Mouse (Mus musculus) neural tube, embryonic 15.5 days (tissue): ENCODE measurements around the gene Lactbl1. TPM values are rescaled to one million over a fixed set of nuclear protein-coding genes. Genes with fewer than 3 reads are reported as not detected.

Source experiments
- ATAC-seq: fragments of 200-750 bp; cut with Nextera tagmentation; 2 replicates; pipeline ENCODE4 v1.8.0; 2017; ENCODE audit warnings: mild to moderate bottlenecking, moderate TSS enrichment, moderate library complexity; ENCODE audit not compliant: low FRiP score
- H3K27ac ChIP-seq: fragments of 300-500 bp; sonication (generic); replicated peaks from 2 replicates; pipeline ENCODE4 v1.5.1; 2015; ENCODE audit warnings: mild to moderate bottlenecking, inconsistent platforms
- H3K27me3 ChIP-seq: fragments of 300-500 bp; sonication (generic); replicated peaks from 2 replicates; pipeline ENCODE4 v1.6.1; 2015; ENCODE audit warnings: inconsistent platforms
- H3K36me3 ChIP-seq: fragments of 300-500 bp; sonication (generic); 2 replicates; pipeline ENCODE4 v1.6.1; 2015; ENCODE audit warnings: inconsistent platforms
- H3K4me1 ChIP-seq: fragments of 300-500 bp; sonication (generic); 2 replicates; pipeline ENCODE4 v1.6.1; 2015; ENCODE audit warnings: inconsistent platforms
- H3K4me2 ChIP-seq: fragments of 300-500 bp; sonication (generic); 2 replicates; pipeline ENCODE4 v1.6.1; 2015; ENCODE audit warnings: inconsistent platforms, mild to moderate bottlenecking, moderate library complexity
- H3K4me3 ChIP-seq: fragments of 300-500 bp; sonication (generic); replicated peaks from 2 replicates; pipeline ENCODE4 v1.5.1; 2015; ENCODE audit warnings: mild to moderate bottlenecking, inconsistent platforms
- H3K9ac ChIP-seq: fragments of 300-500 bp; sonication (generic); replicated peaks from 2 replicates; pipeline ENCODE4 v1.6.1; 2015; ENCODE audit warnings: mild to moderate bottlenecking, inconsistent platforms
- H3K9me3 ChIP-seq: fragments of 300-500 bp; sonication (generic); replicated peaks from 2 replicates; pipeline ENCODE4 v1.6.1; 2016; ENCODE audit warnings: inconsistent platforms
- WGBS: fragments of 180-500 bp; shearing (Covaris S2); methylation state at CpG from one replicate; pipeline ENCODE4 v1.1.7; 2015; ENCODE audit warnings: mixed read lengths; 5-methylcytosine and 5-hydroxymethylcytosine counted together
- polyA plus RNA-seq: library from polyadenylated mRNA; unstranded; fragments of >200 nt; fragmentation: Nextera tagmentation; extraction: Ambion mirVana; gene quantifications from 2 replicates; pipeline ENCODE4 v1.2.1, GENCODE M21; 2015

The Lactbl1 gene
- polyA plus RNA-seq, 1 experiment from 2014 or later = 0.05 TPM

- peaks cover 23% of the 10 kb centered on the region for H3K4me1 ChIP-seq
- WGBS = 2% methylated on average over 74 of the region's 76 CpGs
- no peaks in the 10 kb centered on the region for H3K36me3 ChIP-seq
- peak overlapping the region; percentile 64 for H3K9ac ChIP-seq
- peak; percentile 89 for ATAC-seq
- H3K27me3 ChIP-seq = peaks cover 9% of the 10 kb centered on the region
- peak overlapping the region; percentile 54 for H3K4me3 ChIP-seq
- H3K9me3 ChIP-seq = no peaks in the 10 kb centered on the region
- H3K4me2 ChIP-seq = peak overlapping the region; percentile 86
- peak overlapping the region; percentile 75 for H3K27ac ChIP-seq
Measured at GRCm38 (mm10) chr4:136637563-136638229, 15.3 kb downstream of the Lactbl1 start.

GRCm38 (mm10) chr4:136638230-136638750 is 15.9 kb downstream of the Lactbl1 start:
- Histone ChIP-seq H3K9ac (0 out of 2 replicates have a peak overlapping the region, but pooled peaks have one; percentile 64), H3K36me3 (no peaks in the 10 kb centered on the region), H3K4me2 (peak overlapping the region; percentile 86), H3K27me3 (peaks cover 9% of the 10 kb centered on the region), H3K27ac (no peak overlapping the region), H3K9me3 (no peaks in the 10 kb centered on the region), H3K4me3 (peak overlapping the region; percentile 54), H3K4me1 (peaks cover 23% of the 10 kb centered on the region)
- 33% methylated on average over 7 of the region's 7 CpGs for WGBS
- peak; percentile 7; the same call in 1 of the 2 replicates for ATAC-seq

- Histone ChIP-seq H3K27ac (no peak overlapping the region), H3K9me3 (no peaks in the 10 kb centered on the region), H3K27me3 (peaks cover 9% of the 10 kb centered on the region), H3K9ac (no peak overlapping the region), H3K36me3 (no peaks in the 10 kb centered on the region), H3K4me3 (0 out of 2 replicates have a peak overlapping the region, but pooled peaks have one; percentile 10), H3K4me2 (peak overlapping the region; percentile 86), H3K4me1 (peaks cover 23% of the 10 kb centered on the region)
- WGBS = 7% methylated on average over 10 of the region's 10 CpGs
- ATAC-seq = no peak; the same call in 1 of the 2 replicates
Measured at GRCm38 (mm10) chr4:136638890-136639289, 16.5 kb downstream of the Lactbl1 start.

- WGBS = 20% methylated on average over 11 of the region's 11 CpGs
- Histone ChIP-seq H3K27ac (no peak overlapping the region), H3K4me1 (peaks cover 24% of the 10 kb centered on the region), H3K36me3 (0 out of 2 replicates have a peak, but pooled peaks cover 3% of the 10 kb centered on the region), H3K9me3 (no peaks in the 10 kb centered on the region), H3K27me3 (no peaks in the 10 kb centered on the region), H3K9ac (no peak overlapping the region; the same call in 1 of the 2 replicates), H3K4me3 (no peak overlapping the region), H3K4me2 (peak overlapping the region; percentile 0; the same call in 1 of the 2 replicates)
- ATAC-seq = no peak
Measured at GRCm38 (mm10) chr4:136648922-136649479, 26.6 kb downstream of the Lactbl1 start.

- peaks cover 24% of the 10 kb centered on the region for H3K4me1 ChIP-seq
- H3K9ac ChIP-seq = no peak overlapping the region
- no peak for ATAC-seq
- no peaks in the 10 kb centered on the region for H3K9me3 ChIP-seq
- no peak overlapping the region for H3K4me3 ChIP-seq
- H3K27me3 ChIP-seq = no peaks in the 10 kb centered on the region
- WGBS = 35% methylated on average over 13 of the region's 13 CpGs
- H3K27ac ChIP-seq = 0 out of 2 replicates have a peak overlapping the region, but pooled peaks have one; percentile 3
- peaks cover 8% of the 10 kb centered on the region; the same call in 1 of the 2 replicates for H3K36me3 ChIP-seq
- 0 out of 2 replicates have a peak overlapping the region, but pooled peaks have one; percentile 0 for H3K4me2 ChIP-seq
Measured at GRCm38 (mm10) chr4:136649480-136650196, 27.2 kb downstream of the Lactbl1 start.

- Histone ChIP-seq H3K4me2 (no peak overlapping the region), H3K9me3 (no peaks in the 10 kb centered on the region), H3K4me3 (no peak overlapping the region), H3K36me3 (peaks cover 14% of the 10 kb centered on the region; the same call in 1 of the 2 replicates), H3K4me1 (peaks cover 24% of the 10 kb centered on the region), H3K27me3 (no peaks in the 10 kb centered on the region), H3K9ac (no peak overlapping the region), H3K27ac (0 out of 2 replicates have a peak overlapping the region, but pooled peaks have one; percentile 3)
- WGBS = 85% methylated on average over 8 of the region's 8 CpGs
- no peak for ATAC-seq
Measured at GRCm38 (mm10) chr4:136650261-136650660, 27.8 kb downstream of the Lactbl1 start.

- Histone ChIP-seq H3K4me2 (no peak overlapping the region), H3K4me3 (no peak overlapping the region), H3K4me1 (peaks cover 24% of the 10 kb centered on the region), H3K27me3 (no peaks in the 10 kb centered on the region), H3K9me3 (no peaks in the 10 kb centered on the region), H3K36me3 (peaks cover 25% of the 10 kb centered on the region), H3K9ac (no peak overlapping the region), H3K27ac (0 out of 2 replicates have a peak overlapping the region, but pooled peaks have one; percentile 41)
- 0 out of 2 replicates have a peak, but pooled peaks have one; percentile 22 for ATAC-seq
- WGBS = 60% methylated on average over 3 of the region's 3 CpGs
Measured at GRCm38 (mm10) chr4:136651357-136651811, 29.0 kb downstream of the Lactbl1 start.

GRCm38 (mm10) chr4:136651882-136652527 is 29.6 kb downstream of the Lactbl1 start:
- 65% methylated on average over 13 of the region's 13 CpGs for whole genome bisulfite sequencing
- H3K9ac ChIP-seq = no peak overlapping the region
- no peak overlapping the region for H3K4me3 ChIP-seq
- no peaks in the 10 kb centered on the region for H3K9me3 ChIP-seq
- no peak for ATAC-seq
- no peak overlapping the region for H3K4me2 ChIP-seq
- H3K27ac ChIP-seq = 0 out of 2 replicates have a peak overlapping the region, but pooled peaks have one; percentile 41
- H3K27me3 ChIP-seq = no peaks in the 10 kb centered on the region
- peaks cover 24% of the 10 kb centered on the region for H3K4me1 ChIP-seq
- H3K36me3 ChIP-seq = peaks cover 31% of the 10 kb centered on the region

- no peak overlapping the region for H3K9ac ChIP-seq
Measured at GRCm38 (mm10) chr4:136652528-136652910, 30.1 kb downstream of the Lactbl1 start.

GRCm38 (mm10) chr4:136653019-136653418 is 30.6 kb downstream of the Lactbl1 start:
- Histone ChIP-seq H3K4me1 (peaks cover 24% of the 10 kb centered on the region), H3K27me3 (no peaks in the 10 kb centered on the region), H3K9me3 (no peaks in the 10 kb centered on the region), H3K36me3 (peaks cover 40% of the 10 kb centered on the region), H3K4me3 (no peak overlapping the region), H3K9ac (no peak overlapping the region), H3K27ac (0 out of 2 replicates have a peak overlapping the region, but pooled peaks have one; percentile 1), H3K4me2 (no peak overlapping the region)
- ATAC-seq = no peak
- WGBS = 66% methylated on average over 6 of the region's 6 CpGs

More at GRCm38 (mm10) chr4:136652528-136652910, 30.1 kb downstream of the Lactbl1 start:
- H3K4me3 ChIP-seq = no peak overlapping the region
- H3K4me1 ChIP-seq = peaks cover 24% of the 10 kb centered on the region
- no peaks in the 10 kb centered on the region for H3K27me3 ChIP-seq
- no peak overlapping the region for H3K4me2 ChIP-seq
- 0 out of 2 replicates have a peak overlapping the region, but pooled peaks have one; percentile 41 for H3K27ac ChIP-seq
- H3K9me3 ChIP-seq = no peaks in the 10 kb centered on the region
- 61% methylated on average over 11 of the region's 11 CpGs for WGBS
- H3K36me3 ChIP-seq = peaks cover 36% of the 10 kb centered on the region
- no peak for ATAC-seq
